Mouse (Mus musculus) intestine, embryonic 16.5 days (tissue): ENCODE measurements around the gene Treml1. TPM values are rescaled to one million over a fixed set of nuclear protein-coding genes. Genes with fewer than 3 reads are reported as not detected.

Experiments
- ATAC-seq: fragments of 200-750 bp; cut with Nextera tagmentation; 2 replicates; pipeline ENCODE4 v1.8.0; 2017; ENCODE audit warnings: moderate TSS enrichment, moderate library complexity
- H3K27ac ChIP-seq: fragments of 300-500 bp; sonication (generic); 2 replicates; pipeline ENCODE4 v1.5.1; 2014; ENCODE audit warnings: mild to moderate bottlenecking, low read length
- H3K27me3 ChIP-seq: fragments of 300-500 bp; sonication (generic); replicated peaks from 2 replicates; pipeline ENCODE4 v1.6.1; 2014; ENCODE audit warnings: low read length, control low read depth, mixed read lengths; ENCODE audit not compliant: control insufficient read depth, insufficient read depth
- H3K36me3 ChIP-seq: fragments of 300-500 bp; sonication (generic); 2 replicates; pipeline ENCODE4 v1.6.1; 2014; ENCODE audit warnings: low read length, control low read depth; ENCODE audit not compliant: control insufficient read depth, insufficient read depth
- H3K4me1 ChIP-seq: fragments of 300-500 bp; sonication (generic); 2 replicates; pipeline ENCODE4 v1.6.1; 2014; ENCODE audit warnings: low read length, control low read depth, mixed read lengths; ENCODE audit not compliant: control insufficient read depth, insufficient read depth
- H3K4me2 ChIP-seq: fragments of 300-500 bp; sonication (generic); 2 replicates; pipeline ENCODE4 v1.6.1; 2014; ENCODE audit warnings: low read depth, low read length, control low read depth
- H3K4me3 ChIP-seq: fragments of 300-500 bp; sonication (generic); 2 replicates; pipeline ENCODE4 v1.5.1; 2014; ENCODE audit warnings: mild to moderate bottlenecking, low read length
- H3K9ac ChIP-seq: fragments of 300-500 bp; sonication (generic); 2 replicates; pipeline ENCODE4 v1.6.1; 2014; ENCODE audit warnings: low read depth, low read length
- H3K9me3 ChIP-seq: fragments of 300-500 bp; sonication (generic); 2 replicates; pipeline ENCODE4 v1.6.1; 2016; ENCODE audit warnings: low read length, control low read depth; ENCODE audit not compliant: control insufficient read depth
- WGBS: fragments of 180-500 bp; shearing (Covaris S2); extraction: QIAGEN DNeasy Blood & Tissue Kit; methylation state at CpG from one replicate; pipeline ENCODE4 v1.1.7; 2014; 5-methylcytosine and 5-hydroxymethylcytosine counted together
- polyA plus RNA-seq: library from polyadenylated mRNA; unstranded; fragments of >200 nt; fragmentation: Nextera tagmentation; extraction: Ambion mirVana; gene quantifications from 2 replicates; pipeline ENCODE4 v1.2.1, GENCODE M21; 2015

The Treml1 gene
- polyA plus RNA-seq, 1 experiment from 2014 or later = 0.98 TPM

DNA sequence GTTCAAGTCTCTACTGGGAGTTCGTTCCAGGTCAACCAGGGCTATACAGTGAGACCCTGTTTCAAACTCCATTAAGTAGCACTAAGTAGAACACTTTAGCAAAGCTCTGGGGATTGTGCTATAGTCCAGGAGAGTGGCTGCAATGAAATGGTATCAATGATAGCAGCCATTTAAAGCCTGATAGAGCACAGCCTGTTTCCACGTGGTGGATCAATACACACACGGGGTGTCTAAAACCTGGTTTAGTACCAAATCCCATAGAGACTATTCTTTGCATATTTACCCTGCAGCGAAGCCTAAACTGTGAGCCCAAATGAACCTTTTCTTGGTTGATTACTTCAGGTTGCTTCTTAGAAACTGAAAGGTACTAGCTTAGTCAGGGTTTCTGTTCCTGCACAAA lies 42.0 kb downstream of the Treml1 start:
- H3K9me3 ChIP-seq = no peaks in the 10 kb centered on the region
- no peak for ATAC-seq
- H3K36me3 ChIP-seq = no peaks in the 10 kb centered on the region; the same call in 1 of the 2 replicates
- no peak overlapping the region for H3K4me3 ChIP-seq
- WGBS = 80% methylated on average over 4 of the region's 4 CpGs
- H3K27me3 ChIP-seq = no peaks in the 10 kb centered on the region
- no peak overlapping the region for H3K4me2 ChIP-seq
- H3K9ac ChIP-seq = no peak overlapping the region
- no peak overlapping the region for H3K27ac ChIP-seq
- no peaks in the 10 kb centered on the region; the same call in 1 of the 2 replicates for H3K4me1 ChIP-seq

DNA sequence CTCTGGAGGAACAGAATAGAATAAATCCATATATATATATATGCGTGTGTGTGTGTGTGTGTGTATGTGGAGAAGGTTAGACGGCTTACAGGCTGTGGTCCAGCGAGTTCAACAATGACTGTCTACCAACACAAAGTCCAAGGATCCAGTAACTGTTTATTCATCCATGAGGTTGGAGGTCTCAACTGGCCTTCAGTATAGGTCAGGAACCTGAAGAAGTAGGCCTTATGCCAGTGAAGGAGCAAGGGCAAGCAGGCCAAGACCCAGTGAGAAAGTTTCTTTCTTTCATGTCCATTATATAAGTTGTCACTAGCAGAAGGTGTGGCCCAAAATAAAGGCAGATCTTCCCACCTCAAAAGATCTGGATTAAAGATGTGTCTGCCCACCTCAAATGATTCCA lies 43.0 kb downstream of the Treml1 start:
- Histone ChIP-seq H3K9me3 (no peaks in the 10 kb centered on the region), H3K27ac (no peak overlapping the region), H3K27me3 (no peaks in the 10 kb centered on the region), H3K4me3 (no peak overlapping the region), H3K9ac (no peak overlapping the region), H3K36me3 (no peaks in the 10 kb centered on the region; the same call in 1 of the 2 replicates), H3K4me2 (no peak overlapping the region), H3K4me1 (peaks cover 9% of the 10 kb centered on the region)
- WGBS = 82% methylated on average over 3 of the region's 3 CpGs
- no peak for ATAC-seq

DNA sequence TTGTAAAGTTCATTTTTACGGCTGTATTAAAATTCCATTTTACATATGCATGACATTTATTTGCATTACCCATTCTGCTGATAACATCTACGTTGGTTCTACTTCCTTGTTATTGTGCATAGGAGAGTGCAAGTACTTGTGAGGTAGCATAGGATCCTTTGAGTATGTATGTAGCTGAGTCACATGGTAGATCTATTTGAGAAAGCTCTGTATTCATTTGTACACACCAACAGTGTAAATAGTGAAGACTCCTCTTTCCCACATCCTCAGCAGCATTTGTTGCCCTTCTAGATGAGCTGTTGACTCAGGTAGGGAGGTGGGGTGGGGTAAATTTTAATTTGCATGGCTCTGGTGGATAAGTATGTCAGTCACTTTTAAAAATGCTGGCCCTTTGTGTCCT lies 44.1 kb downstream of the Treml1 start:
- ATAC-seq = no peak
- Histone ChIP-seq H3K27ac (no peak overlapping the region), H3K9ac (no peak overlapping the region), H3K4me1 (peaks cover 15% of the 10 kb centered on the region), H3K27me3 (no peaks in the 10 kb centered on the region), H3K36me3 (no peaks in the 10 kb centered on the region; the same call in 1 of the 2 replicates), H3K9me3 (no peaks in the 10 kb centered on the region), H3K4me2 (no peak overlapping the region), H3K4me3 (no peak overlapping the region)
- WGBS = 77% methylated on average over 2 of the region's 2 CpGs

DNA sequence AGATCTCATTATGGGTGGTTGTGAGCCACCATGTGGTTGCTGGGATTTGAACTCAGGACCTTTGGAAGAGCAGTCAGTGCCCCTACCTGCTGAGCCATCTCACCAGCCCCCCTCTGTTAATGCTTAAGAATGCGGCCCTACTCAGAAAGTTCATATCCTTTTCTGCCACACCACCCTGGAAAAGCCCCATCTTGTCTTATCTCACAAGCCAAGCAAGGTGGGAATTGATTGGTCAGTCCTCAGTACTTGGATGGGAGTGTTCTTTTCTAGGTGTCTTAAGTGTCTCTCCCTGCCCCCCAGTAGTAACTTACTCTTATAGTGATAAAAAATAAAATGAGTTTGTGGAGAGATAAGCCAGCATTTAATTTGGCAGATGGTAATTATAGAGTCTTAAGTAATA lies 45.0 kb downstream of the Treml1 start:
- Histone ChIP-seq H3K4me3 (no peak overlapping the region), H3K9me3 (no peaks in the 10 kb centered on the region), H3K4me1 (peaks cover 15% of the 10 kb centered on the region), H3K4me2 (no peak overlapping the region), H3K27me3 (no peaks in the 10 kb centered on the region), H3K36me3 (no peaks in the 10 kb centered on the region; the same call in 1 of the 2 replicates), H3K27ac (no peak overlapping the region), H3K9ac (no peak overlapping the region)
- no peak for ATAC-seq
- whole genome bisulfite sequencing = 81% methylated on average over 1 of the region's 1 CpGs

DNA sequence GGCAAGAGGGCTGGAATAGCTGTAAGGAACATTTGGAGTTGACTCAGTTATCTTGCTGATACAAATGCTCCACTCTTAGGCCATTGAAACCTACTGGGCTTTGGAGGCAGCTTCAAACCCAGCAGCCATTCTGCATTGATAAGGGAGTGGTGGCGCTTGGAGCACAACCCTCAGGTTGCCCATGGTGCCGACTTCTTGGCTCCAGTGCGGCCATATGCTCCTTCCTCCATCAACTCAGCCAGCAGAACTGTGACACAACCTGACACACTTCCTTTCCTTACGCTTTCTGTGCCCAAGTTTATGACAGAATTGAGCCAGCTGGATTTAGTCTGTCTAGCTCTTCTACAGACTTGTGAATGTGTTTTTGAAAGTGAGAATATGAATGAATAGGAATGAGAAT lies 47.4 kb downstream of the Treml1 start:
- 74% methylated on average over 4 of the region's 4 CpGs for WGBS
- H3K27ac ChIP-seq = no peak overlapping the region
- no peaks in the 10 kb centered on the region for H3K27me3 ChIP-seq
- no peaks in the 10 kb centered on the region for H3K36me3 ChIP-seq
- ATAC-seq = no peak
- H3K4me3 ChIP-seq = no peak overlapping the region
- H3K4me2 ChIP-seq = no peak overlapping the region
- H3K9me3 ChIP-seq = no peaks in the 10 kb centered on the region
- H3K9ac ChIP-seq = no peak overlapping the region
- H3K4me1 ChIP-seq = peaks cover 17% of the 10 kb centered on the region

DNA sequence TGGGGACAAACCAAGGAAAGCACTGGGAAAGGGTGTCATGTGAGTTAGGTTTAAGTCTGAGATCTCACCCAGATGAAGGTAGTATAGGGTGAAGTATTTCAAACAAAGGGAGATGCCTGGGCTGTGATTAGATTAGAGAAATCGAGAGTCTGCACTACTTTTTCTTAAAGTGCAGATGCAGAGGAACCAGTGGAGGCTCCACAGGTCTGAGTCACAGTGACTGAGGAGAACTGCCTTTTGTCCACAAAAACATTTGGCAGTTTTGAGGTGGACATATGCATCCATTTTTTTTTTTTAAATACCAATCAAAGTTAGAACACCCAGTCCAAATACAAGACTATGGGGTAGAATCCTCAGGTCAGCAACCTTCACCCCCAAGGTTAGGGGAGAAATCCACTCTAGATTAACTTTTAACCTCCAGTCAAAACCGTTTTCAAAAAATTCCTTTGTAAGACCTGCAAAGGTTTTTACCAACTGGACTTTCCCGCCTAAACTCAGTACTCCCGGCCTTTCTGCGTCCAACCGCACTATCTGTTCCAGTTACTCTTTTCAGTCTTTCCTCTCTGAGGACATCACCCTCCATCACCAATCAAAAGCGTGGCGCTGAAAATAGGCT lies 48.3 kb downstream of the Treml1 start:
- Histone ChIP-seq H3K4me2 (peak overlapping the region; percentile 71), H3K9ac (peak overlapping the region; percentile 99), H3K9me3 (no peaks in the 10 kb centered on the region), H3K4me1 (peaks cover 17% of the 10 kb centered on the region), H3K4me3 (peak overlapping the region; percentile 89), H3K27me3 (no peaks in the 10 kb centered on the region), H3K27ac (peak overlapping the region; percentile 100), H3K36me3 (no peaks in the 10 kb centered on the region)
- WGBS = 4% methylated on average over 8 of the region's 8 CpGs
- no peak for ATAC-seq

DNA sequence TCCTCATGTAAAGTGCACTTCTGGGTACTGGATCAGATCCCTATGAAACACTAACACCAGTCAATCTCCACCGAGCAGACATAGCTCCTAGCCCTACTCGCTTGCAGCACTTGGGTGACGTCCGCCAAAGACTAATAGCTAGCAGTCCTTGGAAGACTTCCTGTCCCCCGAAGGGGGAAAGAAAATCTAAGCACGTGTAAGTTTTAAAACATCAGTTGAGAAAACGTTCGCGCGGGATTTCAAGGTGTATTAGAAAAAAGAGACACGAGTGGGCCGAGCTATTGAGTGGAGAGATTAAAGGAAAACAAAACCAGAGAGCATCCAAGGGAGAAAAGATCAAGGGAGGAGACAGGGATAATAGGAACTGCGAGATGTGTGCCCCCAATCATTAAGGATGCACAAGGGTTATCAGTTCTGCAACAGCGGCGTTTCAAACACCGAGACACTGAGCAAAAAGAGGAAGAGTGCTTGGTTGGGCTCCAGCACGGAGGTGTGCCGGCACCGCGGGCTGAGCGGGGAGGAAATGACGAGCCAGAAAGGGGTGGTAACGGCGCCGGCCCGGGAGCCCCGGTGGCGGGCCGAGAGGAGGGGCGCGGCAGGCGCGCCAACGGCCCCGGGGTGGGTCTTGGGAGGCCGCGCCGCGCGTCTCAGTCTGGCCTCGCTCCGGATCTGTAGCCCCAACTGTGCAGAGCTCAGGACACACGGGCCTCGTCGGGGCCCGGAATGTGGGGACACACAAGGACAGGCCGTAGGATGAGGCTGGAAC lies 49.0 kb downstream of the Treml1 start:
- peaks cover 17% of the 10 kb centered on the region for H3K4me1 ChIP-seq
- H3K36me3 ChIP-seq = no peaks in the 10 kb centered on the region
- ATAC-seq = peak; percentile 44
- no peaks in the 10 kb centered on the region for H3K27me3 ChIP-seq
- WGBS = under 1% methylated on average over 47 of the region's 47 CpGs
- peak overlapping the region; percentile 100 for H3K27ac ChIP-seq
- H3K4me3 ChIP-seq = peak overlapping the region; percentile 89
- no peaks in the 10 kb centered on the region for H3K9me3 ChIP-seq
- peak overlapping the region; percentile 71 for H3K4me2 ChIP-seq
- H3K9ac ChIP-seq = peak overlapping the region; percentile 99

DNA sequence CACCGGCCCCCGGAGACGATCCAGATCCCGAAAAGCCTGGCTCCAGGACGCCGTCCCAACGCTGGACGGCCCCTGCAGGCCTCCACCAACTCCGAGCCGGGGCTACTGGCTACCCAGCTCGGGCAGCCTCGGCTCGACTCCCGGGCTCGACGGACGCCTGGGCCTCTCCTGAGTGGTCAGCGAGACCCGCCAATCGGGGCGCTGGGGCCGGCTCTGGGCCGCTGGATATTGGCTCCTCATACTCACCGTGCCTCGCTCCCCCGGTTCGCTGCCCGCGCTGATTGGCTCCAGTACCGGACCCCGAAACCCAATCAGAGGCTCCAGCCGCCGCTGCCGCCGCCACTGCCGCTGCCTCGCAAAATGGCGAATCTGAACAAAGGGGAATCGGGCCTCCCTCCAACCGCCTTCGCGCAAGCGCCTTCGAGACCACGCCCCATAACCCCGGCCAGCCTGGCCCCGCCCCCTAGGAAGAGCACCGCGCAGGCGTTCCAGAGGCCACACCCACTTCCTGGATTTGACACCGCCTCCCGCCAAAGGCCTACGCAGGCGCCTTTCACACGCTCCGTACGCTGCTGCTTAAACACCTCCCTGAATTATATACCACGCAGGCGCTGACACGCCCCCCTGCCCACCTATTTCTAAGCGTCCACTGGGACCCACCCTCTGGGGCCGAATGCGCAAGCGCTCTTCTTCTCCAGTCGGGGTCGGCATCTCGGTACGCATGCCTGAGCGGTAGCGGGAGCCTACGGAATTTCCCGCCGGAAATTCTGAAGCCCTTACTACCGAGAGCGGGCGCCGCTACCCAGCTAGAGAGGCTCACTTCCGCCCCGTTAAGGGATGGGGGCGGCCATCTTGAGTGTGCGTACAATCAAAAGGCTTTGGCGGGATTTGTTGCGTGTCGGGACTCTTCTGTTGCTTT lies 49.9 kb downstream of the Treml1 start, which contains the start of the genes Nfya and Oard1:
Gene Nfya, minus strand, starts transcription at position 527 of the 919 bp plus-strand sequence.
Gene Oard1, plus strand, starts transcription at position 635 of the 919 bp plus-strand sequence.
- H3K4me2 ChIP-seq = peak within 1 kb of the TSS; percentile 71
- H3K36me3 ChIP-seq = peaks cover 5% of the 10 kb centered on the region; the same call in 1 of the 2 replicates
- H3K9ac ChIP-seq = peak within 1 kb of the TSS; percentile 99
- peak within 1 kb of the TSS; percentile 100 for H3K27ac ChIP-seq
- H3K4me1 ChIP-seq = peaks cover 17% of the 10 kb centered on the region
- no peaks in the 10 kb centered on the region for H3K27me3 ChIP-seq
- peak; percentile 97 for ATAC-seq
- WGBS = under 1% methylated on average over 84 of the region's 84 CpGs
- H3K4me3 ChIP-seq = peak within 1 kb of the TSS; percentile 89
- no peaks in the 10 kb centered on the region for H3K9me3 ChIP-seq
